Mouse (Mus musculus): Measurements from ENCODE around the gene Pgrmc2. TPM values are rescaled to one million over a fixed set of nuclear protein-coding genes. Genes with fewer than 3 reads are reported as not detected.

Gene Pgrmc2
- polyA plus RNA-seq, 1 experiment from 2014 or later, result 30.9 TPM

- H3K27me3 ChIP-seq (ENCODE audit: control insufficient read depth, insufficient read depth, low read length), result no peaks in the 10 kb centered on the region
- no peaks in the 10 kb centered on the region for H3K9me3 ChIP-seq (replicated peaks; ENCODE audit: control insufficient read depth, low read length)
- no peaks in the 10 kb centered on the region; the same call in 1 of the 2 replicates for H3K4me1 ChIP-seq (ENCODE audit: control insufficient read depth, insufficient read depth, low read length)
- no peak overlapping the region for H3K9ac ChIP-seq (ENCODE audit: low read depth, low read length)
- no peak overlapping the region for H3K27ac ChIP-seq (ENCODE audit: low read depth, low read length)
- no peak for ATAC-seq (replicated peaks; ENCODE audit: insufficient number of reproducible peaks, low FRiP score, low TSS enrichment)
- H3K4me2 ChIP-seq, result no peak overlapping the region
- no peaks in the 10 kb centered on the region for H3K36me3 ChIP-seq (ENCODE audit: control insufficient read depth, insufficient read depth, low read length)
- WGBS (ENCODE audit: insufficient replicate concordance), result 78% methylated on average over 5 of the region's 5 CpGs
- no peak overlapping the region for H3K4me3 ChIP-seq (ENCODE audit: low read depth, low read length)
Observed at GRCm38 (mm10) chr3:41038297-41038916, 44.4 kb downstream of the Pgrmc2 start.

DNA sequence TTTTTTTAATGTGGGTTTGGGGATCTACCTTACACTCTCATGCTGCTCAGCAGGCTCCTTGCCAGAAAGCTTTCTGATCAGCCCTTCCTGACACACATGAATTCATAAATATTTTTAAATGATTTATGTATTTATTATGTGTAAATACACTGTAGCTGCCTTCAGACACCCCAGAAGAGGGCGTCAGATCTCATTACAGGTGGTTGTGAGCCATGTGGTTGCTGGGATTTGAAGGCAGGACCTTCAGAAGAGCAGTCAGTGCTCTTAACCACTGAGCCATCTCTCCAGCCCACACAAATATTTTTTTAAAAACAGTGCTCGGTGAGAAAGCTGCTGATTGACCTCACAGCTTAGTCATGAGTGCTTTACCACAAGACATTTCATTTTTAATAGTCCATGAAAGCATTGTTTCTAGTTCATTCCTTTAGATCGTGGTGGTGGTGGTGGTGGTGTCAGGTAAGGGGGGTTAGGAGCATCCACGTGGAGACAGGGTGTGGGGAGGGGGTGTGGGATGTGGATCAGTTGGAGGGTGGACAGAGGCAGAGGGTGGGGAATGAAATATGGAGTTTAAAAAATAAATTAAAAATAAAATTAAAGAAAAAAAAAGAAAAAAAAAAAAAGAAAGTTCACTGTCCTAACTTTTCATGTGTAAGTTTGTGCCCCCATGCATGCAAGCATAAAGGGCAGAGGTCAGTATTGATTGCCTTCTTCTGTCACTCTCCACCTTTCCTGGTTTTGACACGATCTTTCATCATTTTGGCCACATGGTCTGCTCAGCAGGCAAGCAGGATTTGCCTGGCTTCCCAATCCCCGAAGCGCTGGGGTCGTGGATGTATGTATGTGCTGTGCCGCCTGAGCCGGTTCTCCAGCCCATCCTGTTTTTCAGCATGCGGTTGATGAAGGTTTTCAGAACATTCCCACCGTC, 51.3 kb downstream of the Pgrmc2 start:
- Histone ChIP-seq H3K4me2 (no peak overlapping the region), H3K36me3 (ENCODE audit: control insufficient read depth, insufficient read depth, low read length) (no peaks in the 10 kb centered on the region), H3K9ac (ENCODE audit: low read depth, low read length) (no peak overlapping the region), H3K27me3 (ENCODE audit: control insufficient read depth, insufficient read depth, low read length) (no peaks in the 10 kb centered on the region), H3K4me3 (ENCODE audit: low read depth, low read length) (no peak overlapping the region), H3K27ac (ENCODE audit: low read depth, low read length) (no peak overlapping the region), H3K9me3 (replicated peaks; ENCODE audit: control insufficient read depth, low read length) (no peaks in the 10 kb centered on the region), H3K4me1 (ENCODE audit: control insufficient read depth, insufficient read depth, low read length) (no peaks in the 10 kb centered on the region)
- 79% methylated on average over 12 of the region's 12 CpGs for WGBS (ENCODE audit: insufficient replicate concordance)
- no peak for ATAC-seq (replicated peaks; ENCODE audit: insufficient number of reproducible peaks, low FRiP score, low TSS enrichment)

GRCm38 (mm10) chr3:41030705-41031104, 52.1 kb downstream of the Pgrmc2 start:
- Histone ChIP-seq H3K27ac (ENCODE audit: low read depth, low read length) (no peak overlapping the region), H3K9me3 (replicated peaks; ENCODE audit: control insufficient read depth, low read length) (no peaks in the 10 kb centered on the region), H3K36me3 (ENCODE audit: control insufficient read depth, insufficient read depth, low read length) (no peaks in the 10 kb centered on the region), H3K4me1 (ENCODE audit: control insufficient read depth, insufficient read depth, low read length) (no peaks in the 10 kb centered on the region), H3K9ac (ENCODE audit: low read depth, low read length) (no peak overlapping the region), H3K27me3 (ENCODE audit: control insufficient read depth, insufficient read depth, low read length) (no peaks in the 10 kb centered on the region), H3K4me2 (no peak overlapping the region), H3K4me3 (ENCODE audit: low read depth, low read length) (no peak overlapping the region)
- no peak for ATAC-seq (replicated peaks; ENCODE audit: insufficient number of reproducible peaks, low FRiP score, low TSS enrichment)
- WGBS (ENCODE audit: insufficient replicate concordance), result 71% methylated on average over 1 of the region's 1 CpGs

- Histone ChIP-seq H3K9ac (ENCODE audit: low read depth, low read length) (no peak overlapping the region), H3K9me3 (replicated peaks; ENCODE audit: control insufficient read depth, low read length) (no peaks in the 10 kb centered on the region), H3K4me3 (ENCODE audit: low read depth, low read length) (no peak overlapping the region), H3K36me3 (ENCODE audit: control insufficient read depth, insufficient read depth, low read length) (no peaks in the 10 kb centered on the region), H3K4me2 (no peak overlapping the region), H3K27me3 (ENCODE audit: control insufficient read depth, insufficient read depth, low read length) (no peaks in the 10 kb centered on the region), H3K4me1 (ENCODE audit: control insufficient read depth, insufficient read depth, low read length) (no peaks in the 10 kb centered on the region), H3K27ac (ENCODE audit: low read depth, low read length) (no peak overlapping the region)
- 68% methylated on average over 6 of the region's 6 CpGs for WGBS (ENCODE audit: insufficient replicate concordance)
- ATAC-seq (replicated peaks; ENCODE audit: insufficient number of reproducible peaks, low FRiP score, low TSS enrichment), result no peak
Observed at GRCm38 (mm10) chr3:41021980-41022379, 60.9 kb downstream of the Pgrmc2 start.

DNA sequence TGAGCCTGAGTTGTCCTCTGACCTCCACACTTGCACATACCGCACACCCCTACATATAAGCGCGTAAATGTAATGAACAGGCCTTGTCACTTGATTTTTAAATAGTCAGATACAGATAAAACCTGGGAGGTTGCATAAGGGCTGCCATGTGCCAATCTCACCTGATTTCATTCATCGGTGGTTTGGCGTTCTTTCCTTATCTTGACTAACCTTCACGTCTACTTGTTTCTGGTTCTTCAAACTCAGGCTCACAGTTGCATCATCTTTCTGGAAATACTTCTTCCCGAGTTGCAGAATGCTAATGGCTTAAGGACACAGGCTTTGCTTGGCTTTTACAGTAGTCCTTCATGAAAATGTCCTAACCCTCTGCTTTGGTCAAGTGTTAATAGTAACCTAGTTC, 62.2 kb downstream of the Pgrmc2 start:
- no peaks in the 10 kb centered on the region for H3K9me3 ChIP-seq (replicated peaks; ENCODE audit: control insufficient read depth, low read length)
- no peak overlapping the region for H3K4me3 ChIP-seq (ENCODE audit: low read depth, low read length)
- H3K9ac ChIP-seq (ENCODE audit: low read depth, low read length), result no peak overlapping the region
- H3K27me3 ChIP-seq (ENCODE audit: control insufficient read depth, insufficient read depth, low read length), result no peaks in the 10 kb centered on the region
- WGBS (ENCODE audit: insufficient replicate concordance), result 75% methylated on average over 7 of the region's 7 CpGs
- no peak overlapping the region for H3K4me2 ChIP-seq
- H3K4me1 ChIP-seq (ENCODE audit: control insufficient read depth, insufficient read depth, low read length), result no peaks in the 10 kb centered on the region
- H3K27ac ChIP-seq (ENCODE audit: low read depth, low read length), result no peak overlapping the region
- ATAC-seq (replicated peaks; ENCODE audit: insufficient number of reproducible peaks, low FRiP score, low TSS enrichment), result no peak
- no peaks in the 10 kb centered on the region for H3K36me3 ChIP-seq (ENCODE audit: control insufficient read depth, insufficient read depth, low read length)

GRCm38 (mm10) chr3:41018022-41018608, 64.7 kb downstream of the Pgrmc2 start:
- no peak for ATAC-seq (replicated peaks; ENCODE audit: insufficient number of reproducible peaks, low FRiP score, low TSS enrichment)
- Histone ChIP-seq H3K9ac (ENCODE audit: low read depth, low read length) (no peak overlapping the region), H3K36me3 (ENCODE audit: control insufficient read depth, insufficient read depth, low read length) (no peaks in the 10 kb centered on the region), H3K27me3 (ENCODE audit: control insufficient read depth, insufficient read depth, low read length) (no peaks in the 10 kb centered on the region), H3K4me3 (ENCODE audit: low read depth, low read length) (no peak overlapping the region), H3K4me2 (no peak overlapping the region), H3K4me1 (ENCODE audit: control insufficient read depth, insufficient read depth, low read length) (no peaks in the 10 kb centered on the region), H3K9me3 (replicated peaks; ENCODE audit: control insufficient read depth, low read length) (no peaks in the 10 kb centered on the region), H3K27ac (ENCODE audit: low read depth, low read length) (no peak overlapping the region)
- 73% methylated on average over 3 of the region's 3 CpGs for WGBS (ENCODE audit: insufficient replicate concordance)

Other genes with a start within 250 kb of the Pgrmc2 start
- 4.9 and 6.3 TPM in 2 replicates for gene Mfsd8, start 236.2 kb downstream of the Pgrmc2 start, polyA plus RNA-seq (2014; fragmentation: Nextera tagmentation; extraction: Ambion mirVana)
- gene Abhd18, start 236.1 kb downstream of the Pgrmc2 start, polyA plus RNA-seq (2014; fragmentation: Nextera tagmentation; extraction: Ambion mirVana), result 11.1 and 12.2 TPM in 2 replicates
- 0.21 TPM in 1 of 2 replicates, not detected in the other for gene 1700034I23Rik, start 180.5 kb downstream of the Pgrmc2 start, polyA plus RNA-seq (2014; fragmentation: Nextera tagmentation; extraction: Ambion mirVana)
- 9.8 and 11.2 TPM in 2 replicates for gene Larp1b, start 133.2 kb downstream of the Pgrmc2 start, polyA plus RNA-seq (2014; fragmentation: Nextera tagmentation; extraction: Ambion mirVana)